Mouse (Mus musculus) thymus, adult 2 months (tissue): ENCODE results near the gene Tpgs1.

Experiments used
- CTCF ChIP-seq: fragments of 200-500 bp; IDR thresholded peaks from 2 replicates; pipeline ENCODE4 v1.5.1; 2012; ENCODE audit warnings: mild to moderate bottlenecking, control low read depth, low read length, moderate library complexity, borderline replicate concordance; ENCODE audit not compliant: control insufficient read depth, poor library complexity, insufficient read depth; ENCODE audit errors: extremely low read depth
- POLR2A ChIP-seq: fragments of 200-500 bp; IDR thresholded peaks from 2 replicates; pipeline ENCODE4 v1.6.1; 2012; ENCODE audit warnings: mild to moderate bottlenecking, low read length, control low read depth, moderate library complexity; ENCODE audit not compliant: control insufficient read depth, poor library complexity, insufficient read depth; ENCODE audit errors: extremely low read depth

GRCm38 (mm10) chr10:79701443-79702129 is 32.4 kb downstream of the Tpgs1 start:
- TF ChIP-seq CTCF = no peak
- no peak for TF ChIP-seq POLR2A
